Mouse (Mus musculus): ENCODE data around the gene D930020B18Rik.

- TF ChIP-seq CTCF (IDR thresholded peaks at IDR 0.05; ENCODE audit: control insufficient read depth, insufficient read depth, insufficient replicate concordance, low read depth, low read length): no peak
- TF ChIP-seq POLR2A (IDR thresholded peaks at IDR 0.05; ENCODE audit: control insufficient read depth, low read depth, low read length): no peak
Measured at GRCm38 (mm10) chr10:121653079-121653478, 11.7 kb downstream of the D930020B18Rik start.
